Mouse (Mus musculus) embryonic facial prominence, embryonic 10.5 days (tissue): ENCODE results near the gene Nadk2. TPM values are rescaled to one million over a fixed set of nuclear protein-coding genes. Genes with fewer than 3 reads are reported as not detected.

Experiments
- DNase-seq: peaks from one replicate; pipeline ENCODE4 v3.0.0-alpha.2; 2017; ENCODE audit warnings: low spot score
- H3K27ac ChIP-seq: fragments of 300-500 bp; sonication (generic); replicated peaks from 2 replicates; pipeline ENCODE4 v1.5.1; 2016; ENCODE audit warnings: mild to moderate bottlenecking
- H3K27me3 ChIP-seq: fragments of 300-500 bp; sonication (generic); replicated peaks from 2 replicates; pipeline ENCODE4 v1.6.1; 2016; ENCODE audit warnings: low read depth, mild to moderate bottlenecking; ENCODE audit not compliant: poor library complexity, severe bottlenecking
- H3K36me3 ChIP-seq: fragments of 300-500 bp; sonication (generic); replicated peaks from 2 replicates; pipeline ENCODE4 v1.6.1; 2016; ENCODE audit warnings: mild to moderate bottlenecking, moderate library complexity
- H3K4me1 ChIP-seq: fragments of 300-500 bp; sonication (generic); 2 replicates; pipeline ENCODE4 v1.6.1; 2016
- H3K4me3 ChIP-seq: fragments of 300-500 bp; sonication (generic); 2 replicates; pipeline ENCODE4 v1.5.1; 2016; ENCODE audit warnings: mild to moderate bottlenecking, moderate library complexity
- H3K9me3 ChIP-seq: fragments of 300-500 bp; sonication (generic); 2 replicates; pipeline ENCODE4 v1.6.1; 2016; ENCODE audit warnings: mild to moderate bottlenecking
- WGBS: fragments of 180-500 bp; shearing (Covaris S2); methylation state at CpG from one replicate; pipeline ENCODE4 v1.1.7; 2016; 5-methylcytosine and 5-hydroxymethylcytosine counted together
- polyA plus RNA-seq: library from polyadenylated mRNA; unstranded; fragments of >200 nt; fragmentation: Nextera tagmentation; extraction: Ambion mirVana; gene quantifications from 2 replicates; pipeline ENCODE4 v1.2.1, GENCODE M21; 2016

Nadk2 gene
- 35.2 and 36.1 TPM in 2 replicates for polyA plus RNA-seq

DNA sequence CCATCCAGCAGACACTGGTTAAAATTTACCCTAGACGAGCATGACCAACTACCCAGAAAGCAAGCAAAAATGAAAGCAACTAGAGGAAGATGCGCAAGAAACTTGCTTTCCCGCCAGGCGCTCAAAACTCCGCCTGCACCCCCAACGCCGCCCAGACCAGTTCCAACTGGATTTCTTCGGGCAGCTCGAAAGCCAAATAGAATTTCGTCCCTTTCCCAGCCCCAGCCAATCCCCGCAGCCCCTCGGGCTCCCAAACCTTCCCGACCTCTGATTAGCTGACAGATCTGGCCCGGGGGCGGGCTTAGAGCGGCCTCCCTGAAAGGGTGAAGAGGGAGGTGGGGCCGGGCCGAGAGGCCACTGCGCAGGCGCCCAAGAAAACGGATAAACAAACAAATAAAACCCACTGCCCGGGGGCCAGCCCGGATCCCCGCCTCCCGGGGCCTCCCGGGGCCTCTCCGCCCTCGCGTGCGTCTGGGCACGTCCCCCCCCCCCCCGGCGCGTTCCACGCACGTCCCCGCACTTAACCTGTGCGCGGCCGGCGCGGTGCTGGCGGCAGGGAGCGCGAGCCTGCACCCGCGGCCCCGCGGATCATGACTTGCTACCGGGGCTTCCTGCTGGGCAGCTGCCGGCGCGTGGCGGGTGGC lies at the start of gene Nadk2:
Gene Nadk2, plus strand, starts transcription at position 349 of the 644 bp plus-strand sequence.
- H3K4me3 ChIP-seq, result peak within 1 kb of the TSS; percentile 86
- WGBS, result under 1% methylated on average over 50 of the region's 54 CpGs
- no peaks in the 10 kb centered on the region for H3K9me3 ChIP-seq
- DNase-seq, result peak; percentile 100
- H3K36me3 ChIP-seq, result no peaks in the 10 kb centered on the region
- H3K27ac ChIP-seq, result peak within 1 kb of the TSS; percentile 94
- no peaks in the 10 kb centered on the region for H3K27me3 ChIP-seq
- peaks cover 42% of the 10 kb centered on the region for H3K4me1 ChIP-seq

DNA sequence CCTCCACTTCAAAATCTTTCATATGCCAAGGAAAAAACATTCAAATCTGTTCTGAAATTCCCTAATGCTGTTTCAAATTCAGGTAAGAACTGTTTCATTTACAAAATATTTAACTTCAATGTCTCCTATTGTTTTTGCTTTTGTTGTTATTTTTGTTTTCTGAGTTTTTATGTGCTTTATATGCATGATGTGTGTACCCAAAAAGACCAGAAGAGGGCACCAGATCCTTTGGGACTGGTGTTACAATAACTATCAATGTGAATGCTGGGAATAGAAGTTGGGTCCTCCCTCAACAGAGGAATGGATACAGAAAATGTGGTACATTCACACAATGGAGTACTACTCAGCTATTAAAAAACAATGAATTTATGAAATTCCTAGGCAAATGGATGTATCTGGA lies 15.4 kb upstream of the Nadk2 start:
- no peaks in the 10 kb centered on the region for H3K36me3 ChIP-seq
- no peaks in the 10 kb centered on the region for H3K9me3 ChIP-seq
- no peak overlapping the region for H3K4me3 ChIP-seq
- H3K4me1 ChIP-seq, result no peaks in the 10 kb centered on the region
- no peak for DNase-seq
- H3K27me3 ChIP-seq, result no peaks in the 10 kb centered on the region
- no peak overlapping the region for H3K27ac ChIP-seq

DNA sequence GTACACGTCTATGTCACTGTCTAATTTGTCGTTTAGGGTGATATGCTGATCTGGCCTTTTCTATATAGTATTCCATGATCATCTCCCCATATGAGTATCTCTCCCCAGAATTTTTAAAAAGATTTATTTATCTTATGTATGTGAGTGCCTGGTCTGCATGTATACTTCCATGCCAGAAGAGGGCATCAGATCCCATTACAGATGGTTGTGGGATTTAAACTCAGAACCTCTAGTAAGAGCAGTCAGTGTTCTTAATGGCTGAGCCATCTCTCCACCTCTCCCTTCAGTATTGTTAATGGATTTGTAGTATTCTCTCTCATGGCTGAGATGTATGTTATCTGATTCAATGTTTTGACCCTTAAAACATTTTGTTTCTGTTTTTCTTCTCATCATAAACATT lies 11.2 kb upstream of the Nadk2 start:
- no peaks in the 10 kb centered on the region for H3K36me3 ChIP-seq
- H3K9me3 ChIP-seq, result no peaks in the 10 kb centered on the region
- no peak overlapping the region for H3K4me3 ChIP-seq
- no peak for DNase-seq
- WGBS, result 85% methylated on average over 2 of the region's 2 CpGs
- H3K27me3 ChIP-seq, result no peaks in the 10 kb centered on the region
- no peak overlapping the region for H3K27ac ChIP-seq
- H3K4me1 ChIP-seq, result no peaks in the 10 kb centered on the region

DNA sequence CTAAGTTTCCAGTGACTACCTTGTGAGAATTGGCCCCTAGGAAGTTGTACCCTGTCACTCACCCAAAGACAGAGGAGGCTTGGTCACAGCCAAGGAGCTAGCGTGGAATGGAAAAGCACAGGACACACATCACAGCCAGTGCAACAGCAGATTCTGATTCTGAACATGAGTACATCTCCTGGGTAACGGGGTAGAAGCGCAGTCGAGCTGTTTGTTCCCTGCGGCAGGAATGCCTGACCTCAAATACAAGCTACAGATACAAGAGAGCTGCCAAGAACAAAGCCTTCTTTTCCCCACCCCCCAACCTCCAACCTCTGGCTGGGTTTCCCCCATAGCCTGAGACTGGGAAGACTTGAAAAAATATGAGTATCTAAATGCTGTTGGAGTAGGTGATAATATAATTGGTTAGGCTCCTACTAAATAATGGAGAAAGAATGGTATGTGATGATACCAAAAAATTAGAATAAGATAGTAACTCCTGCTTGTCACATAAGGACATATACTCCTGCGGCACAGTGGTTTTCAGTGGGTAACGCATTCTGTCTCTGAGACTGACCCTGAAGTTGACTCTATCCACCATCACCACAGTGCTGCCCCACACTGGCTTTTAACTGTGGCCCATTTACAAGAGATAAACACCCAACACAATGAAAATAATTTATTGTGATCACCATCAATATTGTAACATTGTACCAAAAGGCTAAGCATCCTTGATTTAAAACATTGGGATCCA lies 9.7 kb upstream of the Nadk2 start:
- 60% methylated on average over 7 of the region's 7 CpGs for WGBS
- Histone ChIP-seq H3K9me3 (no peaks in the 10 kb centered on the region), H3K27me3 (no peaks in the 10 kb centered on the region), H3K4me1 (no peaks in the 10 kb centered on the region), H3K36me3 (no peaks in the 10 kb centered on the region), H3K4me3 (no peak overlapping the region), H3K27ac (no peak overlapping the region)
- no peak for DNase-seq

DNA sequence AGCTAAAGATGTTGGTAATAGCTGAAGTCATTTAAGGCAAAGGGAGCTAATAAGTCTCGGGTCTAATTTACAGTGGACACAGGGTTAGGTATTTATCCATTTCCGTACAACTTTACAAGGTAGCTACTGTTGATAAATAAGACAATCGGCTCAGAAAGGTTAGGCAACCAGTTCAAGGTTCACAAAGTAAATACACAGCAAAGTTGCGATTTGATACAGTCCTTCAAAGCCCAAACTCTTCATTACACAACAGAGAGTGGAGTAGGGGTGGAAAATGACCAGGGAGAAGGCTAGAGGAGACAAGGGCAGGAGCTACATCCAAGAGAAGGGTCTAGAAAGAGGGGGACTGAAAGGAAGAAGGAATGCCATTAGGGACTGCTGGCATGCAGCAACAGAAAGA lies 2.2 kb upstream of the Nadk2 start:
- Histone ChIP-seq H3K9me3 (no peaks in the 10 kb centered on the region), H3K4me3 (no peak overlapping the region), H3K36me3 (no peaks in the 10 kb centered on the region), H3K27me3 (no peaks in the 10 kb centered on the region), H3K4me1 (peaks cover 23% of the 10 kb centered on the region), H3K27ac (no peak overlapping the region)
- no peak for DNase-seq
- WGBS, result 90% methylated on average over 4 of the region's 4 CpGs

DNA sequence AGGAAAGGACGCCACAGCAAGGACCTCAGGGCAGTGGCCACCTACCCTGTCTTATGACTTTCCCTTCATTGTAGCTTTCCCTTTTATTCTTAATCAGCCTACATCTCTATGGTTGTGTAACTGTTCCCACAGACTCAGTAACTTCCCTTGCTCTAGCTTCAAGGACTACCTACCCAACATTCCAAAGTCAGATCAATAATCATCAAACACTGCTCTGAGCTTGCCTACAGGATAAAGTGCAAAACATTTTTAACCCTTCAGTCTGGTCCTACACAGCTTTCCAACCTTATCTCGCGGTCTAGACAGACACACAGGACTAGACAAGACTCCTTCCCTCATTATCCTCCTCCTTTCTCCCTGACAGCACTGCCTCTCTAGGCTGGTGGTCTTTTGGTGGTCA lies 707 bp upstream of the Nadk2 start:
- peaks cover 38% of the 10 kb centered on the region for H3K4me1 ChIP-seq
- H3K27ac ChIP-seq, result peak overlapping the region; percentile 94
- WGBS, result 2% methylated on average over 3 of the region's 3 CpGs
- peak; percentile 32 for DNase-seq
- no peaks in the 10 kb centered on the region for H3K9me3 ChIP-seq
- H3K27me3 ChIP-seq, result no peaks in the 10 kb centered on the region
- H3K36me3 ChIP-seq, result no peaks in the 10 kb centered on the region
- peak overlapping the region; percentile 86 for H3K4me3 ChIP-seq

DNA sequence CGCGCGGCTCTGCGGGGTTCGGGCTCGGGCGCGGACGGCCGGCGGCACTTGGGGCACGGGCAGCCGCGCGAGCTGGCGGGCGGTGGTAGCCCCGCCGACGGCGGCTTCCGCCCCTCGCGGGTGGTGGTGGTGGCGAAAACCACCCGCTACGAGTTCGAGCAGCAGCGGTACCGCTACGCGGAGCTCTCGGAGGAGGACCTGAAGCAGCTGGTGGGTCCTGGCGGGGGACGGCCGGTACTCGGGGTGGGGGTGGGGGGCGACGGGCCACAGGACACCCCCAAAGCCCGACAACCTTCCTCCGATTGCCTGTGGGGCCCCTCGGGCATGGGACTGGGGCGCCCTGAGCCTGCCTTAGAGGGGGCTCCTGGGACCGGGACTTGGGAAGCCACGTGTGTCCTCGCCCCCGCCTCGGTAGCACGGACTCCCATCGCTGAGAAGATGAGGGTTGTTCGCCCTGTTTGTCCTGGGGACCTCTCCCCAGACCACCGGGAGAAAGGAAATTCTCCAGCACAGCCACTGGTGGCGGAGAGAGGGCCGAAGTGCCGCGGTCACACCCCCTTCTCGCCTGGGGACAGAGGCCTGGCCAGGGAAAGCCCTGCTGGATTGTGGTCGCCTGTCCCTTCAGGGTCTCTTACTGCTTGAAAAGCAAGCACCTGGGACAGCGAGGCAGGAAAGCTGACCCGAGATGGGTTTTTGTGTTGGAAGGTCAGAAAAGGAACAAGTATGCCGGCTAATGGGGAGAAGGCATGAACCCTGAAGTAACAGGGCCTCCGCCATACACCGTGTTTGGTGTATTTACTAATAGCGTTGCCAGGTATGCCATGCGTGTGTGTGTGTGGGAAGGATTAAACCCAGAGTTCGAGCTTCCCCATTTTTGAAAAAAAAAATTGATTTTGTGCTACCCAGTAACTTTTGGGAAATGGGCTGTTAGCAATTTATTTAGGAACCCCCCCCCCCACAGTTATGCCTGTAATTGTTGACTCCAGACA lies 790 bp downstream of the Nadk2 start:
- H3K27ac ChIP-seq, result peak overlapping the region; percentile 94
- H3K4me1 ChIP-seq, result peaks cover 47% of the 10 kb centered on the region
- no peaks in the 10 kb centered on the region for H3K36me3 ChIP-seq
- DNase-seq, result peak; percentile 74
- peak overlapping the region; percentile 86 for H3K4me3 ChIP-seq
- H3K9me3 ChIP-seq, result no peaks in the 10 kb centered on the region
- no peaks in the 10 kb centered on the region for H3K27me3 ChIP-seq
- under 1% methylated on average over 66 of the region's 66 CpGs for WGBS

DNA sequence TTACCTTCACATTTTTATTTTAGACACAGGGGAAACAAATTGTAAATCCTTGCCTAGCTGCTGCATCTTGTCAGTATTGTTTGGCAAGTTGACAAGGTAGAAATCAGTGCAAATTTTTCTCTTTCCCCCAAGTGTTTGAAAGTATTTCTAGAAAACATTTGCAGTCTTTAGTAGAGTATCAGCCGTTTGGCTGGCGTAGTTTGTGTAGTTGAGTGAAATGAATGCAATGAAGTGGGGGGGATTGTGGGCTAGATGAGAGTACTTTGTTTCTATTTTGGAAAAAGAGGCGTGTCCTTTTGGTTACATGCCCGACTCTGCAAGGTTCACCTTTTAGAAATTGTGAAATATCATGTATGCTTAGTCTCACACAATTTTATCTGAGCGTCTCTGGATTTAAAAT lies 1.6 kb downstream of the Nadk2 start:
- peak overlapping the region; percentile 86 for H3K4me3 ChIP-seq
- 43% methylated on average over 5 of the region's 5 CpGs for WGBS
- H3K9me3 ChIP-seq, result no peaks in the 10 kb centered on the region
- DNase-seq, result no peak
- H3K36me3 ChIP-seq, result 0 out of 2 replicates have a peak, but pooled peaks cover 3% of the 10 kb centered on the region
- H3K27ac ChIP-seq, result peak overlapping the region; percentile 94; the same call in 1 of the 2 replicates
- no peaks in the 10 kb centered on the region for H3K27me3 ChIP-seq
- H3K4me1 ChIP-seq, result peaks cover 47% of the 10 kb centered on the region

DNA sequence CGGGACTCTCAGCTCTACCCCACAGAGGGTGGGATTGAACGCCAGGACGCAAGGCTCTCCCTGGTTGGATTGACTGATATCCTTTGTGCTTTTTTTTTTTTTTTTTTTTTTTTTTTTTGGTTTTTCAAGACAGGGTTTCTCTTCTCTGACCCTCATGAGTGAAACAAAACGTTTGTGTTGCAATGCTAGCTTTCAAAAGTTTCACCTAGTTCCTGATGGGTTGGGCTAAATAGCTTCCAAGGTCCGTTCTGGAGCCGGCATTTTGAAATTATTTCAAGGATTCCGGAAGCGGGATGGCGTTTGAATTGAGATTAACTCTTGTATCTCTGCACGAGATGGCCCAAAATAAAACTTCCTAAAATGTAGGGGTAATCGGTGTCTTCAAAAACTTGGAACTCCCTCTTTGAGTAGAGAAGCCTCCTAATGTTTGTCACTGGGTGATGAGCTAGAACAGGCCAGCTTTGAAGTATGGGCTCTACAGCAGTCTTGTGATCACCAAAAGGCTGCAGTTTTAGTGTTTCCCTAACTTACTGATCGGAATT lies 2.1 kb downstream of the Nadk2 start:
- Histone ChIP-seq H3K4me1 (peaks cover 47% of the 10 kb centered on the region), H3K36me3 (0 out of 2 replicates have a peak, but pooled peaks cover 3% of the 10 kb centered on the region), H3K27ac (no peak overlapping the region; the same call in 1 of the 2 replicates), H3K9me3 (no peaks in the 10 kb centered on the region), H3K27me3 (no peaks in the 10 kb centered on the region), H3K4me3 (peak overlapping the region; percentile 86)
- DNase-seq, result no peak
- WGBS, result 59% methylated on average over 12 of the region's 12 CpGs

DNA sequence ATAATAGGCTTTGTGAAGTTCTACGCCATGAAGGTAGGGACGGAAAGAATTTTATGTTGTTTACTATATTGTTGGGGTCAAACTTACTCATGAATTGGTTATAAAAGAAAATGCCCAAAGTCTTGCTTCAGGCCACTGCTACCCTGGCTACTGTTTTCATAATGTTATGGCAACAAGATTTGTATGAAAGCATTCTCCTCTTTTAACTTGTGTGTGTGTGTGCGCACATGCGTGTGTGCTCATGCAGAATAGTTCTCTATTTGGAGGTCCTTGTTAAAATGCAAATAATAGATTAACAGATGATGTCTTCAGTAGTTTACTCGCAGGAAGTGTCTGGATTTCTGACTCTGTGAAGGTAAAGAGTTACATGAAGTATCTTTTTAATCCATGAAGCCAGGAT lies 2.6 kb downstream of the Nadk2 start:
- no peaks in the 10 kb centered on the region for H3K27me3 ChIP-seq
- H3K36me3 ChIP-seq, result 0 out of 2 replicates have a peak, but pooled peaks cover 3% of the 10 kb centered on the region
- no peak for DNase-seq
- WGBS, result 82% methylated on average over 5 of the region's 5 CpGs
- no peak overlapping the region; the same call in 1 of the 2 replicates for H3K27ac ChIP-seq
- no peaks in the 10 kb centered on the region for H3K9me3 ChIP-seq
- H3K4me3 ChIP-seq, result peak overlapping the region; percentile 86
- peaks cover 51% of the 10 kb centered on the region for H3K4me1 ChIP-seq

DNA sequence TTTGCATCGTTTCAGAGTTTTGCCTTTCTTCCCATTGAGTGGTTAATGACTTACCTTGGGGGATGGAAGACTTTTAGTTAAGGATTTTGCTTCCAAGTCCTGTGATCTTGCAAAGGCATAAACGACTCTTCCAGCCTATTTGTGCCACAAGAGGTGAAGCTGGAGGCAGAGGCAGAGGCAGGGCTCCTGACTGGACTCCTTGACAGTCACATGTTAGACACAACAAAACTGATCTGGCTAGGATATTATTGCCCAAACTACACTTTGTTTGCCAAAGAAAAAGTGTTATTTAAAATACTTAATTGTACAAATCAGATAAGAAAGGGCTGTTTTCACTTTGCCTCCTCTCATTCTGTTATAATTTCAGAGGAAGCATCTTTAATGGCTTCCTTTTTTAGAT lies 3.1 kb downstream of the Nadk2 start:
- Histone ChIP-seq H3K4me3 (peak overlapping the region; percentile 86; the same call in 1 of the 2 replicates), H3K27me3 (no peaks in the 10 kb centered on the region), H3K27ac (no peak overlapping the region), H3K36me3 (0 out of 2 replicates have a peak, but pooled peaks cover 3% of the 10 kb centered on the region), H3K9me3 (no peaks in the 10 kb centered on the region), H3K4me1 (peaks cover 56% of the 10 kb centered on the region)
- no peak for DNase-seq
- WGBS, result 33% methylated on average over 2 of the region's 2 CpGs

DNA sequence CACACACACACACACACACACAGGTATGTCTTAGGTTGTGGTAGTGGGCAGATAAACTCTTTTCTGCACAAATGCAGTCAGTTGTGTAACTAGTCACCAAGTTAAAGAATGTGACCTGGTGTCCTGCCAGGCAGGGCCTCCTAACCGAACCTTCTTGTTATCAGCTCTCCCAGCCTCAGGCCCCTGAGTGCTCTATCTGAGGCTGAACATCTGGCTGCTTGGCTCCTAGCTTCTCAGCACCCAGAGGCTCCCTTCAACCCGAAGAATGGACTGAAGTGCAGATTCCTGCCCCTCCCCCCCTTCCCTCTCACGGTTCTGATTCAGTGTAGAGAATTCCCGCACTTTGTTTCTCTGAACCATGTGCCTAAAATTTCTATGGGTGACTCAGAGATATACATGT lies 3.6 kb downstream of the Nadk2 start:
- Histone ChIP-seq H3K4me3 (peak overlapping the region; percentile 86; the same call in 1 of the 2 replicates), H3K36me3 (0 out of 2 replicates have a peak, but pooled peaks cover 3% of the 10 kb centered on the region), H3K27me3 (no peaks in the 10 kb centered on the region), H3K9me3 (no peaks in the 10 kb centered on the region), H3K4me1 (peaks cover 61% of the 10 kb centered on the region), H3K27ac (peak overlapping the region; percentile 54; the same call in 1 of the 2 replicates)
- DNase-seq, result no peak
- 22% methylated on average over 4 of the region's 4 CpGs for WGBS
